Mouse (Mus musculus) limb, embryonic 12.5 days (tissue): Measurements from ENCODE around the gene Tmsb15a. TPM values are rescaled to one million over a fixed set of nuclear protein-coding genes. Genes with fewer than 3 reads are reported as not detected.
"Not testable (repeated sequence)": the region's sequence is repeated elsewhere in the genome, so short reads cannot be mapped to it uniquely, and the experiment has no call there.

Experiments
- ATAC-seq: fragments of 200-750 bp; cut with Nextera tagmentation; 2 replicates; pipeline ENCODE4 v1.8.0; 2017; ENCODE audit warnings: low read depth, moderate TSS enrichment; ENCODE audit not compliant: insufficient number of reproducible peaks, insufficient read depth, low FRiP score, low TSS enrichment
- H3K27ac ChIP-seq: fragments of 300-500 bp; sonication (generic); 2 replicates; pipeline ENCODE4 v1.5.1; 2016; ENCODE audit warnings: mild to moderate bottlenecking, moderate library complexity
- H3K27me3 ChIP-seq: fragments of 300-500 bp; sonication (generic); 2 replicates; pipeline ENCODE4 v1.6.1; 2016; ENCODE audit warnings: mild to moderate bottlenecking, moderate library complexity
- H3K36me3 ChIP-seq: fragments of 300-500 bp; sonication (generic); 2 replicates; pipeline ENCODE4 v1.6.1; 2016; ENCODE audit warnings: mild to moderate bottlenecking, moderate library complexity
- H3K4me1 ChIP-seq: fragments of 300-500 bp; sonication (generic); replicated peaks from 2 replicates; pipeline ENCODE4 v1.6.1; 2016
- H3K4me2 ChIP-seq: fragments of 300-500 bp; sonication (generic); 2 replicates; pipeline ENCODE4 v1.6.1; 2016; ENCODE audit warnings: mild to moderate bottlenecking, moderate library complexity
- H3K4me3 ChIP-seq: fragments of 300-500 bp; sonication (generic); replicated peaks from 2 replicates; pipeline ENCODE4 v1.5.1; 2016; ENCODE audit warnings: mild to moderate bottlenecking
- H3K9ac ChIP-seq: fragments of 300-500 bp; sonication (generic); replicated peaks from 2 replicates; pipeline ENCODE4 v1.6.1; 2016; ENCODE audit warnings: mild to moderate bottlenecking, moderate library complexity
- H3K9me3 ChIP-seq: fragments of 300-500 bp; sonication (generic); 2 replicates; pipeline ENCODE4 v1.6.1; 2016; ENCODE audit warnings: mild to moderate bottlenecking, moderate library complexity
- WGBS: fragments of 180-500 bp; shearing (Covaris S2); methylation state at CpG from one replicate; pipeline ENCODE4 v1.1.7; 2016; 5-methylcytosine and 5-hydroxymethylcytosine counted together
- polyA plus RNA-seq: library from polyadenylated mRNA; unstranded; fragments of >200 nt; fragmentation: Nextera tagmentation; extraction: Ambion mirVana; gene quantifications from 2 replicates; pipeline ENCODE4 v1.2.1, GENCODE M21; 2016

The Tmsb15a gene
- 1.3 TPM in 1 of 2 replicates, not detected in the other for polyA plus RNA-seq

GRCm38 (mm10) chrX:135725161-135725560 is at the start of gene Tmsb15a:
Gene Tmsb15a (minus strand): TSS chrX:135725261.
- Histone ChIP-seq H3K4me3 (no peak within 1 kb of the TSS), H3K4me1 (no peaks in the 10 kb centered on the region), H3K9me3 (no peaks in the 10 kb centered on the region), H3K27ac (no peak within 1 kb of the TSS), H3K4me2 (no peak within 1 kb of the TSS), H3K9ac (no peak within 1 kb of the TSS), H3K36me3 (no peaks in the 10 kb centered on the region), H3K27me3 (peaks cover 14% of the 10 kb centered on the region)
- 87% methylated on average over 10 of the region's 10 CpGs for WGBS
- ATAC-seq = no peak

- Histone ChIP-seq H3K4me1 (no peaks in the 10 kb centered on the region), H3K27me3 (peaks cover 6% of the 10 kb centered on the region; the same call in 1 of the 2 replicates), H3K27ac (no peak overlapping the region), H3K9ac (no peak overlapping the region), H3K4me3 (no peak overlapping the region), H3K9me3 (no peaks in the 10 kb centered on the region), H3K36me3 (no peaks in the 10 kb centered on the region), H3K4me2 (no peak overlapping the region)
- 79% methylated on average over 2 of the region's 2 CpGs for WGBS
- no peak for ATAC-seq
These were observed 43.5 kb upstream of the Tmsb15a start for GRCm38 (mm10) chrX:135768565-135768964.

DNA sequence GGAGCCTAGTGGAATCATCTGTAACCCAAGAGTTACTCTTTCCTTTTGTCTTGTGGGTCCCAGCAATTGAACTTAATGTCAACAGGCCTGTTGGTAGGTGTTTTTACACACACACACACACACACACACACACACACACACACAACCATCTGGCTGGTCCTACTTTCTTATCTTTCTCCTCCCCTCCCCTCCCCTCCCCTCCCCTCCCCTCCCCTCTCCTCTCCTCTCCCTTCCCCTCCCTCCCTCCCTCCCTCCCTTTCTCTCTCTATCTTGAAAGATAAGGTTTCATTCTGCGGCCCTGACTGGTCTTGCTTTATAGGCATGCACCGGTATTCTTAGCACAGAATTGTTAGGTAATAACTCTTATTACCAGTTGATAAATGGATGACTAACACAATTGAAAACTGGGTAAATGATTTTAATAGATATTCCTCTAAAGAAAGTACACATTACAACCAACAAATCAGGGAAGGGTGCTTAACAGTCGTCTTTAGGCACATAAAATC is 43.0 kb upstream of the Tmsb15a start:
- 71% methylated on average over 2 of the region's 3 CpGs for WGBS

DNA sequence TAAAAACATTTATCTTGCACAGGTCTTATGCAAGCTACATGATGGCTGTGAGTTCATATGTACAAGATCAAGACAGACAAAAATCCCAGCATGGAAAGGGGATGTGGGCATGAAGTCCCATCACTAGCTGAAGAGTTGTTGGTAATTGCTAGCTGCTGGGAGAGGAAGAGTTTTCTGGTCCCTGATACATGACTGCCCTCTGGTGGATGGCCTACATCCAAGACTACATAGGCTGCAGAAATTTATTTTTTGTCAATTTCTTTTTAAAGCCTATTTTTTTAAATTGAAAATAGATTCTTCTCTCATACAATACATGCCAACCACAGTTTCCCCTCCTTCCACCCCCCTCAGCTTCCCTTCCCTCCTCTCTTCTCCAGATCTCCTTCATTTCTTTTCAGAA is 36.6 kb upstream of the Tmsb15a start:
- H3K4me2 ChIP-seq = no peak overlapping the region
- no peaks in the 10 kb centered on the region for H3K27me3 ChIP-seq
- H3K9me3 ChIP-seq = no peaks in the 10 kb centered on the region
- H3K4me3 ChIP-seq = no peak overlapping the region
- no peak overlapping the region for H3K27ac ChIP-seq
- H3K36me3 ChIP-seq = peaks cover 11% of the 10 kb centered on the region; the same call in 1 of the 2 replicates
- H3K4me1 ChIP-seq = no peaks in the 10 kb centered on the region
- H3K9ac ChIP-seq = no peak overlapping the region
- no peak for ATAC-seq

More for the DNA sequence above, 43.0 kb upstream of the Tmsb15a start:
- H3K4me2 ChIP-seq = no peak overlapping the region
- no peak overlapping the region for H3K4me3 ChIP-seq
- H3K9me3 ChIP-seq = no peaks in the 10 kb centered on the region
- H3K4me1 ChIP-seq = no peaks in the 10 kb centered on the region
- no peak for ATAC-seq
- H3K36me3 ChIP-seq = no peaks in the 10 kb centered on the region
- H3K27me3 ChIP-seq = peaks cover 6% of the 10 kb centered on the region; the same call in 1 of the 2 replicates
- H3K9ac ChIP-seq = no peak overlapping the region
- no peak overlapping the region for H3K27ac ChIP-seq

GRCm38 (mm10) chrX:135752832-135753231 is 27.8 kb upstream of the Tmsb15a start:
- WGBS = 0% methylated on average over 2 of the region's 2 CpGs
- no peak for ATAC-seq
- Histone ChIP-seq H3K4me1 (no peaks in the 10 kb centered on the region), H3K9ac (no peak overlapping the region), H3K36me3 (peaks cover 4% of the 10 kb centered on the region; the same call in 1 of the 2 replicates), H3K4me2 (no peak overlapping the region), H3K27me3 (peaks cover 3% of the 10 kb centered on the region), H3K9me3 (no peaks in the 10 kb centered on the region), H3K4me3 (no peak overlapping the region), H3K27ac (no peak overlapping the region)

DNA sequence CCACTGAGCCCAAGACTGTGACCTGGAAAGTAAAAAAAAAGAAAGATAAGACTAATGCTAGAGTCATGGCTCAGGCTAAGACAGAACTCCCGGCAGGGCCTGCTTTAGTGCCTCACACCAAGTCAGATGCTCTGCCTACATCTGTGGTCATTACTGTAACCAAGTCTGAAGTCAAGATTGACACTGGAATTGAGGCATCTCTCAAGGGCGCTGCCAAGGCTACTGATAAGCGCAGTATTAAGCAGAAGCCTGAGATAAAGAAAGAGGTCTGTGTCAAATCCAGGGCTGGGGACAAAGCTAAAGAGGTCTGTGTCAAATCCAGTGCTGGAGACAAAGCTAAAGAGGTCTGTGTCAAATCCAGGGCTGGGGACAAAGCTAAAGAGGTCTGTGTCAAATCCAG is 20.3 kb upstream of the Tmsb15a start:
- not testable (repeated sequence) for H3K4me3 ChIP-seq, H3K9me3 ChIP-seq, H3K4me2 ChIP-seq, H3K4me1 ChIP-seq, H3K27ac ChIP-seq, ATAC-seq, H3K9ac ChIP-seq
- peaks cover 11% of the 10 kb centered on the region; the same call in 1 of the 2 replicates for H3K36me3 ChIP-seq
- H3K27me3 ChIP-seq = peaks cover 20% of the 10 kb centered on the region
- WGBS = 92% methylated on average over 3 of the region's 3 CpGs

DNA sequence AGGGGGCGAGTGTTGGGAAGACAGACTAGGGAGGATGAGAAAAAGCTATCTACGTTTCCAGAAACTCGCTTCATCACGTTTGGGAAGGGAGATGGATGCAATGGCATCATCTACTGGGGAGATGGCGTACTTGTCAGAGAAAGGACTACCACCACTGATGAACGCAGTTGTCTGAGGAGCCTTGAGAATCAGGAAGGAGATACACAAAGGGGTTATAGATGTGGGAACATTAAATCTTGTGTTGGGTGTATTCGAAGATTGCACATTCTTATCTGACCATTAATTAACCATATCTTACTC is 17.9 kb upstream of the Tmsb15a start:
- Histone ChIP-seq H3K27me3 (peaks cover 27% of the 10 kb centered on the region), H3K9me3 (no peaks in the 10 kb centered on the region), H3K36me3 (peaks cover 11% of the 10 kb centered on the region; the same call in 1 of the 2 replicates), H3K4me1 (no peaks in the 10 kb centered on the region), H3K4me3 (peak overlapping the region; percentile 56), H3K4me2 (peak overlapping the region; percentile 63), H3K27ac (no peak overlapping the region), H3K9ac (peak overlapping the region; percentile 70)
- ATAC-seq = no peak
- 20% methylated on average over 7 of the region's 7 CpGs for WGBS

DNA sequence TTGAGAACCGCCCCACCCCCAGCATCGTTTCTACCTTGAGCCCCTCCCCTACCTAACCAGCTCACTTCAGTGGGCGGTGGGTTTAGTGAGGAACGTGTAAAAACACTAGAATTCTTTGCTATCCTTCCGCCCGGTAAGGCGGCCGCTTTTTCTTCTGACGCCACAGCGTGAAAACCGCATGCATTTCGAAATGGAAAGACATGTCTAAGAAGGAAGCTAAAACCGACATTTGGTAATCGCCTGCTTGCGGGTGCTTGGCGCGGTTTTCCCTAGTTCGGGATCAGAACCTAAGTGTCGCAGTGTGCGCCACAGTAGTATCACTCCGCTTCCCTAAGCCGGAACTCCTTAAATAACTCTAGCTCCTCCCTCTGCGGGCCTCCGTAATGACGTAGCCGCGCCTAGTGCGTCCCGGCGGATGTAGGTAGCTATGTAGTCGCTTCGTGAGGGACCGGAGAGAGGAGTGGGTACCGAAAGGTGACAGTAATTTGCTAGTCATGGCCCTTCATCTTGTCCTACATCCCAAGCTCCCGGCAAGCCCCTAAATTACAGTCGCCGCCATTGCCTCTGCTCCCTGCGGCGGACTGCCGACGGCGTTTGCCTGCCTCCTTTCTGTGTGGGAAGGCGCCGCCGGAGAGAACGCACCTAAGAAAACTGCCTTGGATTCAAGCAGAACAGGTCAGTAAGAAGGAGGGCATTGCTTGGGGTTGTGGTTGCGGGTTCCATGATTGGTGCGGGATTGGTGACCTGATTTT is 17.4 kb upstream of the Tmsb15a start, which contains the start of the genes Armcx5 and Gprasp1:
Gene Armcx5, plus strand, starts transcription at position 430 of the 752 bp plus-strand sequence.
Gene Gprasp1, plus strand, starts transcription at position 430 of the 752 bp plus-strand sequence.
- H3K4me1 ChIP-seq = no peaks in the 10 kb centered on the region
- peak within 1 kb of the TSS; percentile 56 for H3K4me3 ChIP-seq
- 21% methylated on average over 48 of the region's 48 CpGs for WGBS
- peak; percentile 97 for ATAC-seq
- peak within 1 kb of the TSS; percentile 89 for H3K27ac ChIP-seq
- H3K27me3 ChIP-seq = peaks cover 23% of the 10 kb centered on the region
- peak within 1 kb of the TSS; percentile 70 for H3K9ac ChIP-seq
- H3K9me3 ChIP-seq = no peaks in the 10 kb centered on the region
- peak within 1 kb of the TSS; percentile 63 for H3K4me2 ChIP-seq
- H3K36me3 ChIP-seq = peaks cover 11% of the 10 kb centered on the region; the same call in 1 of the 2 replicates

- Histone ChIP-seq H3K9me3 (no peaks in the 10 kb centered on the region), H3K4me3 (no peak overlapping the region), H3K27me3 (peaks cover 23% of the 10 kb centered on the region), H3K27ac (no peak overlapping the region), H3K4me1 (no peaks in the 10 kb centered on the region), H3K4me2 (no peak overlapping the region), H3K9ac (no peak overlapping the region), H3K36me3 (no peaks in the 10 kb centered on the region)
- WGBS = 90% methylated on average over 2 of the region's 2 CpGs
- ATAC-seq = no peak
These were observed 13.9 kb upstream of the Tmsb15a start for GRCm38 (mm10) chrX:135738730-135739520.

GRCm38 (mm10) chrX:135712845-135713244 is 12.2 kb downstream of the Tmsb15a start:
- Histone ChIP-seq H3K4me3 (no peak overlapping the region), H3K4me1 (no peaks in the 10 kb centered on the region), H3K27ac (no peak overlapping the region), H3K9ac (no peak overlapping the region), H3K4me2 (no peak overlapping the region), H3K27me3 (peaks cover 9% of the 10 kb centered on the region; the same call in 1 of the 2 replicates), H3K36me3 (no peaks in the 10 kb centered on the region), H3K9me3 (no peaks in the 10 kb centered on the region)
- no peak for ATAC-seq
- WGBS = 79% methylated on average over 2 of the region's 2 CpGs

GRCm38 (mm10) chrX:135704349-135704748 is 20.7 kb downstream of the Tmsb15a start:
- Histone ChIP-seq H3K9me3 (no peaks in the 10 kb centered on the region), H3K36me3 (no peaks in the 10 kb centered on the region), H3K4me2 (no peak overlapping the region), H3K27me3 (peaks cover 12% of the 10 kb centered on the region), H3K9ac (no peak overlapping the region), H3K27ac (no peak overlapping the region), H3K4me1 (no peaks in the 10 kb centered on the region), H3K4me3 (no peak overlapping the region)
- WGBS = 40% methylated on average over 2 of the region's 2 CpGs
- ATAC-seq = no peak
